In genomic region chr12:113427339-113427738, GRCm38 (mm10) we compare ENCODE assay signal across 11 mouse cellular contexts.
A peak's percentile ranks its signal among the peaks of the same experiment; 100 is the strongest.
DNase-seq lines count a peak whose midpoint lies in the region.
"Had no signal": no experiment of that assay in that cellular context is flagged by ENCODE, and none has a peak within 500 bp of the region (broad histone marks: within the 10 kb centered on the region; RNA-seq: fewer than 3 reads in every experiment).

No protein-coding gene starts in this region.

- no peak overlapping the region for H3K4me3 ChIP-seq in hindbrain, embryonic 10.5 days
- H3K4me3 ChIP-seq: hindbrain, embryonic 12.5 days had no signal

- peaks cover 9% of the 10 kb centered on the region; the same call in 1 of the 2 replicates for H3K9me3 ChIP-seq in hindbrain, embryonic 10.5 days

- intact Hi-C loops in heart, postnatal 36 days (cut with DNase I) = no loop called here

- H3K27ac ChIP-seq in hindbrain, embryonic 10.5 days = no peak overlapping the region
- H3K27ac ChIP-seq: hindbrain, embryonic 12.5 days had no signal

- H3K27me3 ChIP-seq in hindbrain, embryonic 10.5 days (ENCODE audit: insufficient read depth, poor library complexity, severe bottlenecking) = no peaks in the 10 kb centered on the region
- H3K27me3 ChIP-seq: hindbrain, embryonic 12.5 days had no signal

- no peaks in the 10 kb centered on the region for H3K36me3 ChIP-seq in hindbrain, embryonic 10.5 days
- H3K36me3 ChIP-seq: hindbrain, embryonic 12.5 days had no signal

- WGBS in hindbrain, embryonic 10.5 days = 81% methylated on average over 4 of the region's 4 CpGs

- peak; percentile 23 to 52 for DNase-seq in heart, adult 18-20 months
- no peak for DNase-seq in heart, postnatal 36 days
- DNase-seq in right cerebral cortex, postnatal 10 days (ENCODE audit: low spot score in 2 of 2) = peak; percentile 24 to 29
- no peak for DNase-seq in right cerebral cortex, adult 18-20 months
- peak; percentile 64 for DNase-seq in skeletal muscle tissue, adult 2 months (ENCODE audit: low read depth, low spot score)
- no peak for DNase-seq in hindbrain, embryonic 10.5 days (ENCODE audit: low spot score)
- no peak for DNase-seq in ovary, adult 18-20 months (ENCODE audit: low spot score)
- no peak for DNase-seq in right cerebral cortex, postnatal 25 days
- DNase-seq: gastrocnemius, adult 2 months; kidney, postnatal 4 days had no signal

- H3K4me1 ChIP-seq in hindbrain, embryonic 10.5 days (replicated peaks) = no peaks in the 10 kb centered on the region
- H3K4me1 ChIP-seq: hindbrain, embryonic 12.5 days had no signal

Comparison
In these comparisons a context has a peak if more than half of its experiments do, and no peak if none do; other contexts are left out.
1. DNase-seq: peak in heart, adult 18-20 months (2 of 2), right cerebral cortex, postnatal 10 days (2 of 2) and skeletal muscle tissue, adult 2 months (single experiment); none in heart, postnatal 36 days (0 of 2), right cerebral cortex, adult 18-20 months (single experiment), hindbrain, embryonic 10.5 days (single experiment), ovary, adult 18-20 months (single experiment) and right cerebral cortex, postnatal 25 days (single experiment).